Mouse (Mus musculus): ENCODE measurements around the gene Igbp1. TPM values are rescaled to one million over a fixed set of nuclear protein-coding genes. Genes with fewer than 3 reads are reported as not detected.

The Igbp1 gene
- polyA plus RNA-seq, 1 experiment from 2014 or later, result 37.6 TPM

DNA sequence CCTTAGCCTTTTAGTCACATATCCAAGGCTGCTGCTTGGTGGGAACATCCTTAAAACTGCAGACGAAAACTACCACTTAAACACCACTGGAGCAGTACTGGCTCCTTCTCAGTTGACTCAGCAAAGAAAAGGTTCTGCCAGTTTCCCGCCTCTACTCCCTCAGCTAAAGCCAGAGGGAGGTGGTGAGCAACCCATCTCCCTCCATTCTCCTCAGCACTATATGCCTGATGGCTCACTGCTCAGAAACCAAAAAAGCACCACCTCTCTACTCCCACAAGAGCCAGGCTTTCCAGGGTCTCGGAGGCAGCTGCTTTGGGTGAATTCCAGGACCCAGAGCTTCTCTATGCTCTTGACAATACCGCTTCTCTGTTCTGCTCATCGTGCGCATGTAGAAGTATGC, 23.5 kb downstream of the Igbp1 start:
- H3K36me3 ChIP-seq, result no peaks in the 10 kb centered on the region
- no peaks in the 10 kb centered on the region; the same call in 1 of the 2 replicates for H3K27me3 ChIP-seq
- H3K9me3 ChIP-seq, result no peaks in the 10 kb centered on the region
- ATAC-seq (ENCODE audit: borderline replicate concordance, extremely low read depth, low FRiP score, low TSS enrichment), result no peak
- no peak overlapping the region for H3K4me2 ChIP-seq
- WGBS, result 87% methylated on average over 6 of the region's 6 CpGs
- H3K4me1 ChIP-seq, result no peaks in the 10 kb centered on the region
- H3K4me3 ChIP-seq, result no peak overlapping the region
- no peak overlapping the region for H3K9ac ChIP-seq
- H3K27ac ChIP-seq, result no peak overlapping the region

DNA sequence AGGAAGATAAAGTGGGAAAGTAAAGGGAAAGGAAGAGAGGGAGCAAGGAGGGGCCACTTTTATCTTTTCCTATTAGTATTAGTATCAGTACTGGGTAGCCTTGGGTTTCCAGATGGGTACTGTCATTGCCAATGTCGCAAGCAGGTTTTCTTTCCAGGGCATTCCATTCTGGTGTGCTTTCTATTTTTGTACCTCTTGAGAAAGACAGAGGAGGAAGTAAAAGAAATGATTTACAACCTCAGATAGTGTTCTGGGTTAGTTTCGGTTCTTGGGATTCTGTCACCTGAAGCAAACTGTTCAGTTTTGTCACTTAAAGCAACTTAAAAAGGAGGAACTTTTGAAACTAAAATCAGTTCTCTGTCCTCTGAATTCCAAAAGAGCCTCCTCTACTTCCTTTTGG, 24.4 kb downstream of the Igbp1 start:
- Histone ChIP-seq H3K9ac (no peak overlapping the region), H3K4me1 (no peaks in the 10 kb centered on the region)
- WGBS, result 85% methylated on average over 2 of the region's 2 CpGs

DNA sequence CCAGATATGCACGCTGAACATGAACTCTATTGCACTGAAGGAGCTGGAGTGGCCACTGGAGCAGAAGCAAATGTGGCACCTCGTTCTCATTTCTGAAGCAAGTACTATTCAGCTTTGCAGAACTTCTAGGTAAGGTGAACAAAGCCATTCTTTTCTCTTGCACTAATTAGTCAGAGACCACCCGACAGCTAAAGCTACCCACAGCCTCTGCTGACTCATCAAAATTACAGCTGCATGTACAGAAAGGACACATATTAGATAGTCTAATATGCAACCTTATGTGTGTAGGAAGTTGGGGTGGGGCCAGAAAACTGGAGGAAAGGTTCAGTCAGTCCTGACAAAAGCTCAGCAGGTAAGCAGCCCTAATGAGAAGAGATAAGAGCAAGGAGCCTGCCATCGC, 30.4 kb downstream of the Igbp1 start, which contains the start of gene Dgat2l6:
Dgat2l6 (plus strand) TSS at position 368 of the 400 bp plus-strand sequence.
- Histone ChIP-seq H3K9me3 (no peaks in the 10 kb centered on the region), H3K9ac (no peak within 1 kb of the TSS), H3K4me3 (no peak within 1 kb of the TSS), H3K27ac (no peak within 1 kb of the TSS), H3K4me2 (no peak within 1 kb of the TSS), H3K27me3 (peaks cover 6% of the 10 kb centered on the region; the same call in 1 of the 2 replicates), H3K36me3 (no peaks in the 10 kb centered on the region), H3K4me1 (no peaks in the 10 kb centered on the region)
- 83% methylated on average over 4 of the region's 4 CpGs for WGBS
- no peak for ATAC-seq (ENCODE audit: borderline replicate concordance, extremely low read depth, low FRiP score, low TSS enrichment)

More for the DNA sequence above, 24.4 kb downstream of the Igbp1 start:
- no peaks in the 10 kb centered on the region; the same call in 1 of the 2 replicates for H3K27me3 ChIP-seq
- no peak overlapping the region for H3K4me2 ChIP-seq
- no peak overlapping the region for H3K27ac ChIP-seq
- no peaks in the 10 kb centered on the region for H3K9me3 ChIP-seq
- H3K36me3 ChIP-seq, result no peaks in the 10 kb centered on the region
- ATAC-seq (ENCODE audit: borderline replicate concordance, extremely low read depth, low FRiP score, low TSS enrichment), result no peak
- H3K4me3 ChIP-seq, result no peak overlapping the region

GRCm38 (mm10) chrX:100556026-100556425, 61.9 kb downstream of the Igbp1 start:
- H3K9ac ChIP-seq, result no peak overlapping the region
- 61% methylated on average over 3 of the region's 3 CpGs for WGBS
- H3K4me1 ChIP-seq, result no peaks in the 10 kb centered on the region
- no peaks in the 10 kb centered on the region for H3K36me3 ChIP-seq
- no peak for ATAC-seq (ENCODE audit: borderline replicate concordance, extremely low read depth, low FRiP score, low TSS enrichment)
- H3K27me3 ChIP-seq, result no peaks in the 10 kb centered on the region
- no peak overlapping the region for H3K27ac ChIP-seq
- no peak overlapping the region for H3K4me3 ChIP-seq
- H3K4me2 ChIP-seq, result no peak overlapping the region
- no peaks in the 10 kb centered on the region for H3K9me3 ChIP-seq

DNA sequence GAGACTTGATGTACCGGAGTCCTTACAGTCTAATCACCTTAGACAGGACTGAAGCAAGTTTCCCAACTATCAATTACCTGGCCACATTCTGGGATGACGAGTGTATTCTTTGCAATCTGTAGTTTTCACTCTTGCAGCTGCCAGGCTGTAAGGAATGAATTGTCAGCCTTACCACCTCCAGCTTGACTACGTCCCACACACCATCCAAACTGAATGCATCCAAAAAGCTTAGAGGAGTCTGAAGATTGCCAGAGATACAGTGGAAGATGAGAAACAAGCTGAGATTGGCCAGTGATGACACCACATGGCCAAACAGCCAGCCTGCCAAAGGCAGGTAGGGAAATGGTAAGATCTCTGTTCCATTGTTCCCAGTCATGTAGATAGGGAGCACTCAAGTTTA, 71.6 kb downstream of the Igbp1 start:
- no peaks in the 10 kb centered on the region for H3K4me1 ChIP-seq

More for the DNA sequence above, 71.6 kb downstream of the Igbp1 start:
- Histone ChIP-seq H3K27me3 (no peaks in the 10 kb centered on the region), H3K4me3 (no peak overlapping the region), H3K9me3 (no peaks in the 10 kb centered on the region), H3K4me2 (no peak overlapping the region), H3K27ac (no peak overlapping the region), H3K36me3 (no peaks in the 10 kb centered on the region), H3K9ac (no peak overlapping the region)
- WGBS, result 64% methylated on average over 3 of the region's 3 CpGs
- no peak for ATAC-seq (ENCODE audit: borderline replicate concordance, extremely low read depth, low FRiP score, low TSS enrichment)

Other genes starting within 250 kb of the Igbp1 start
- not detected in 2 replicates for gene Otud6a, start 65.3 kb upstream of the Igbp1 start, polyA plus RNA-seq (2015; fragmentation: Nextera tagmentation; extraction: Ambion mirVana)
- gene Awat2, start 51.6 kb upstream of the Igbp1 start, polyA plus RNA-seq (2015; fragmentation: Nextera tagmentation; extraction: Ambion mirVana), result 0.69 and 0.72 TPM in 2 replicates
- not detected in 2 replicates for gene Dgat2l6, start 30.5 kb downstream of the Igbp1 start, polyA plus RNA-seq (2015; fragmentation: Nextera tagmentation; extraction: Ambion mirVana)
- not detected in 2 replicates for gene Awat1, start 78.0 kb downstream of the Igbp1 start, polyA plus RNA-seq (2015; fragmentation: Nextera tagmentation; extraction: Ambion mirVana)
- not detected in 2 replicates for gene P2ry4, start 100.6 kb downstream of the Igbp1 start, polyA plus RNA-seq (2015; fragmentation: Nextera tagmentation; extraction: Ambion mirVana)
- not detected in 2 replicates for gene Arr3, start 111.2 kb downstream of the Igbp1 start, polyA plus RNA-seq (2015; fragmentation: Nextera tagmentation; extraction: Ambion mirVana)
- gene Kif4, start 131.4 kb downstream of the Igbp1 start, polyA plus RNA-seq (2015; fragmentation: Nextera tagmentation; extraction: Ambion mirVana), result 33.6 TPM in 2 replicates
- gene Pdzd11, start 132.3 kb downstream of the Igbp1 start, polyA plus RNA-seq (2015; fragmentation: Nextera tagmentation; extraction: Ambion mirVana), result 103 and 107 TPM in 2 replicates
- gene Gdpd2, start 235.6 kb downstream of the Igbp1 start, polyA plus RNA-seq (2015; fragmentation: Nextera tagmentation; extraction: Ambion mirVana), result 0.29 and 0.44 TPM in 2 replicates